Mouse (Mus musculus): Measurements from ENCODE around the gene Tesmin.

Gene Tesmin

GRCm38 (mm10) chr19:3449248-3449647, 60.6 kb downstream of the Tesmin start:
- no peak for DNase-seq

- DNase-seq, result no peak
These were observed 62.1 kb downstream of the Tesmin start for GRCm38 (mm10) chr19:3450714-3451113.

GRCm38 (mm10) chr19:3451170-3451569, 62.5 kb downstream of the Tesmin start:
- DNase-seq, result peak; percentile 75

- DNase-seq, result no peak
These were observed 63.0 kb downstream of the Tesmin start for GRCm38 (mm10) chr19:3451649-3452048.

Data from cerebellum, adult 9-10 months (tissue).